Mouse (Mus musculus): ENCODE measurements around the gene Enpp6.

DNA sequence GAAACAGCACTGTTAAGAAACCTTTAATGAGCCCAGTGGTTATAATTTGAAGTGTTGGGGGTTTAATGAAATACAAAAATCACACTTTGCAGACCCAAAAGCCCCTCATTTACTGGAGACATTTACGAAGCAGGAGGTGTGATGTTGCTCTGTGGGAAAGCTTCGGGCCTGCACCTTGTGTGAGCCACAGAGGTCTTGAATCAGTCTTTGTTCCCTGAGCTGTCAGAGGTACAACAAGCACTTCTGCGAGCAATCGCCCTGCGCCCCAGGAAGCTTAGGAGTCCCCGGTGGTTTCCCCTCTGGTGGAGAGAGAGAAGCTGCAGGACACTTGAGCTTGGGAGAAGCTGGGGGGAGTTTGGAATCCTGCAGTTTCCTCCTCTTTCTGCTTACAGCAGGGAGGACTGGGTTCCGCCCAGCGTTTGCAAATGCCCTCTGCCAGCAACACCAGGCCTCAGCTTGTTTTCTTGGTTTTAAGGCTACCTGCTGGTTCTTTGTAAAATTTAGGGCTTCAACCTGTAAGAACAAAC, 23.0 kb upstream of the Enpp6 start:
- TF ChIP-seq CTCF (IDR thresholded peaks at IDR 0.05): no peak
- TF ChIP-seq EP300 (IDR thresholded peaks at IDR 0.05): no peak

All from lung, postnatal 0 days (tissue).